ENCODE assay signal across 10 mouse cellular contexts in the genomic region with DNA sequence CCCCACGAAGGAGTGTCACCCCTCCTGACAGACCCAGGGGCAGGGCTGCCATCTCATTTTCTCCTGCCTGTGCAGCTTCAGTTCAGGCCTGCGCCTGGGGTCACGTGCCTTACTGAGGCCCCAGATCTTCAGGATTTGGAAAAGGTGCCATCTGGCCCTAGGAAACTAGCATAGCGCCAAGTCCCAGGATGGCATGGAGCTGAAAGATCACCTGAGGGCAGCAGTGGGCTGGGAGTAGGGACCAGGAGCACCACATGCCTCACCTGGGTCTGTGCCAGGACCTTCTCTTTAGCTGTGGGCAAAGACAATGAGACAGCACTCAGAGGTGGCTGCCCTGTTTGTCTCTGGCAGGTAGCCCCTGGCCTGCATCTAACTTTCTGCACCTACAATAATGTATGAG. TPM values are rescaled to one million over a fixed set of nuclear protein-coding genes. Genes with fewer than 3 reads are reported as not detected.
DNase-seq lines count a peak whose midpoint lies in the region.
"Had no signal": no experiment of that assay in that cellular context is flagged by ENCODE, and none has a peak within 500 bp of the region (broad histone marks: within the 10 kb centered on the region; RNA-seq: fewer than 3 reads in every experiment).

No protein-coding gene starts in this region.

- peaks cover 6% of the 10 kb centered on the region; the same call in 1 of the 2 replicates for H3K4me1 ChIP-seq in heart, embryonic 10.5 days

- DNase-seq in heart, adult 18-20 months: peak; percentile 75 to 77
- no peak for DNase-seq in heart, embryonic 10.5 days (ENCODE audit: low spot score)
- peak; percentile 69 to 71 for DNase-seq in right cerebral cortex, postnatal 10 days (ENCODE audit: low spot score in 2 of 2)
- DNase-seq in right cerebral cortex, postnatal 36 days (ENCODE audit: low spot score in 2 of 2): no peak
- peak; percentile 61 for DNase-seq in gastrocnemius, postnatal 14 days
- peak; percentile 53 for DNase-seq in lung, postnatal 14 days
- no peak for DNase-seq in B cell, adult 2 months
- DNase-seq in urinary bladder, postnatal 25 days (ENCODE audit: low spot score): no peak
- DNase-seq: embryo, embryonic 11 days had no signal

- no peak overlapping the region for H3K4me3 ChIP-seq in heart, embryonic 10.5 days
- H3K4me3 ChIP-seq: megakaryocyte, embryonic 14.5 days had no signal

- intact Hi-C loops in gastrocnemius, postnatal 14 days (cut with DNase I; ENCODE audit: low total_unique reads): no loop called here

- H3K27ac ChIP-seq in heart, embryonic 10.5 days: no peak overlapping the region

- 81% methylated on average over 4 of the region's 4 CpGs for WGBS in heart, embryonic 10.5 days

- H3K9me3 ChIP-seq in heart, embryonic 10.5 days: no peaks in the 10 kb centered on the region
- H3K9me3 ChIP-seq: megakaryocyte, embryonic 14.5 days had no signal

- H3K36me3 ChIP-seq in heart, embryonic 10.5 days: peaks cover 23% of the 10 kb centered on the region

- no peaks in the 10 kb centered on the region for H3K27me3 ChIP-seq in heart, embryonic 10.5 days (ENCODE audit: insufficient read depth, poor library complexity, severe bottlenecking)
- H3K27me3 ChIP-seq: megakaryocyte, embryonic 14.5 days had no signal

RNA-seq across cellular contexts. Expression of a gene that starts 12.9 kb away (rescaled TPM):
- total RNA-seq in heart, adult 18-20 months (2021): 1 to 10 TPM; 5.0 to 5.8 TPM
- 12.7 and 13.9 TPM in 2 replicates for polyA plus RNA-seq in heart, embryonic 10.5 days (2016; fragmentation: Nextera tagmentation; extraction: Ambion mirVana)
- total RNA-seq in gastrocnemius, postnatal 14 days (2021): 1 to 10 TPM; 6.0 to 6.4 TPM

RNA-seq across cellular contexts. Expression of a gene that starts 13.0 kb away (rescaled TPM):
- 10 to 100 TPM; 55.9 to 57.5 TPM for total RNA-seq in heart, adult 18-20 months (2021)
- polyA plus RNA-seq in heart, embryonic 10.5 days (2016; fragmentation: Nextera tagmentation; extraction: Ambion mirVana): 60.1 and 72.5 TPM in 2 replicates
- 10 to 100 TPM; 34.2 to 37.4 TPM for total RNA-seq in gastrocnemius, postnatal 14 days (2021)

RNA-seq across cellular contexts. Expression of a gene that starts 54.8 kb away (rescaled TPM):
- 10 to 100 TPM; 26.0 to 30.7 TPM for total RNA-seq in heart, adult 18-20 months (2021)
- 115 and 161 TPM in 2 replicates for polyA plus RNA-seq in heart, embryonic 10.5 days (2016; fragmentation: Nextera tagmentation; extraction: Ambion mirVana)
- 10 to 100 TPM; 32.3 to 43.5 TPM for total RNA-seq in gastrocnemius, postnatal 14 days (2021)

RNA-seq across cellular contexts. Expression of a gene that starts 54.8 kb away (rescaled TPM):
- total RNA-seq in heart, adult 18-20 months (2021): 10 to 100 TPM; 47.8 to 52.4 TPM
- 37.9 and 56.6 TPM in 2 replicates for polyA plus RNA-seq in heart, embryonic 10.5 days (2016; fragmentation: Nextera tagmentation; extraction: Ambion mirVana)
- total RNA-seq in gastrocnemius, postnatal 14 days (2021): 10 to 100 TPM; 24.9 to 26.7 TPM

RNA-seq across cellular contexts. Expression of a gene that starts 54.8 kb away (rescaled TPM):
- 100 to 1,000 TPM in 1 of 2 experiments, 10 to 100 TPM in 1; 93.4 to 104 TPM for total RNA-seq in heart, adult 18-20 months (2021)
- polyA plus RNA-seq in heart, embryonic 10.5 days (2016; fragmentation: Nextera tagmentation; extraction: Ambion mirVana): 61.1 and 75.4 TPM in 2 replicates
- total RNA-seq in gastrocnemius, postnatal 14 days (2021): 10 to 100 TPM; 71.7 to 73.6 TPM

Comparison
In these comparisons a context has a peak if more than half of its experiments do, and no peak if none do; other contexts are left out.
1. DNase-seq: peak in heart, adult 18-20 months (2 of 2), right cerebral cortex, postnatal 10 days (2 of 2), gastrocnemius, postnatal 14 days (single experiment) and lung, postnatal 14 days (single experiment); none in heart, embryonic 10.5 days (single experiment), right cerebral cortex, postnatal 36 days (0 of 2), B cell, adult 2 months (0 of 2) and urinary bladder, postnatal 25 days (single experiment).